Mouse (Mus musculus): ENCODE measurements around the gene Rarg.

- TF ChIP-seq MAFK (IDR thresholded peaks at IDR 0.05; ENCODE audit: insufficient read depth, low read depth, low read length) (no peak), HCFC1 (IDR thresholded peaks at IDR 0.05; ENCODE audit: borderline replicate concordance, insufficient read depth, low read length) (no peak), CHD2 (IDR thresholded peaks at IDR 0.05; ENCODE audit: low read depth, low read length) (no peak)
These were observed 64.4 kb downstream of the Rarg start for GRCm38 (mm10) chr15:102192820-102193386.

Measured in ES-E14 (cell line).